Mouse (Mus musculus): ENCODE measurements around the gene Gm3336.

DNA sequence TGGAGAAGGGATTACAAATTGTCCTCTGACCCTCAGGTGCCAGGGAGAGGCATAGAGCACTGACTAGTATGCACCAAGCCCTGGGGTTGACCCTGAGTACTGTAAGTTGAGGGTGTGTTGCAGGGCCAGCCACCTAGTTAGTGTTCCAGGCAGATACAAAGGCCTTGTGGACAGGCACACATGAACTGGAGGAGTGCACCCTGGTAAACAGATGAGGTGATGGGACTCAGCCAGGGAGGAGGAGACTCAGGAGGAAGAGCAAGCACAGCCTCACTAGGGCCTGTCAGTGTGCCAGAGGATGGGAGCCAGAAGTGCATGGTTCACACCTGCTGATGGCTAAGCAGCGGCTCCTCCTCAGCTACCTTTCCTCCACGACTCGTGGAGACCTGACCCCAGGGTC is 38.3 kb upstream of the Gm3336 start:
- TF ChIP-seq CTCF (IDR thresholded peaks at IDR 0.05; ENCODE audit: extremely low read depth, insufficient read length, insufficient replicate concordance, low read depth, low read length) (no peak), POLR2A (IDR thresholded peaks at IDR 0.05; ENCODE audit: low read depth, low read length) (no peak)

Data from small intestine, adult 2 months (tissue).